Mouse (Mus musculus): ENCODE data around the gene Hyls1.
"Not testable (repeated sequence)": the region's sequence is repeated elsewhere in the genome, so short reads cannot be mapped to it uniquely, and the experiment has no call there.

Gene Hyls1

GRCm38 (mm10) chr9:35569571-35570534 lies at the start of gene Hyls1, which contains the start of gene Pate2:
Hyls1 (minus strand) TSS chr9:35570398.
Pate2 (plus strand) TSS chr9:35570284.
- DNase-seq (ENCODE audit: low spot score), result peak; percentile 90

- DNase-seq (ENCODE audit: low spot score), result not testable (repeated sequence)
Measured at GRCm38 (mm10) chr9:35616784-35617183, 46.6 kb upstream of the Hyls1 start.

DNA sequence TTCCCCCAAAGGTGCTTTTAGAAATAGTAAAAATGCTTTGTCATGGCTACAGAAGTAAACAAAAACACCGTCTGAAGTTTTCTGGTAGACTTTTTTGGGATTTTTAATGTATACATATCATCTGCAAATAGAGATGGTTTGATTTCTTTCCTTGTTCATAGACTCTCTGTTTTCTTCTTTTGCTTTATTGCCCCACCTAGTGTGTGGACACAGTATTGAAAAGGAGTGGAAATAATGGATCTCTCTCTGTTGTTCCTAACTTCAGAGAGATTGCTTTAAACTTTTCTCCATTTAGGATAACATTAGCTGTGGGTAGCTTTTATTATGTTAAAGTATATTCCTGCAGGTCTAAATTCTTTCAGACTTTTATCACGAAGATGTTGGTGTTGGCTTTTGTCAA lies 43.8 kb upstream of the Hyls1 start:
- no peak for DNase-seq (ENCODE audit: low spot score)

DNA sequence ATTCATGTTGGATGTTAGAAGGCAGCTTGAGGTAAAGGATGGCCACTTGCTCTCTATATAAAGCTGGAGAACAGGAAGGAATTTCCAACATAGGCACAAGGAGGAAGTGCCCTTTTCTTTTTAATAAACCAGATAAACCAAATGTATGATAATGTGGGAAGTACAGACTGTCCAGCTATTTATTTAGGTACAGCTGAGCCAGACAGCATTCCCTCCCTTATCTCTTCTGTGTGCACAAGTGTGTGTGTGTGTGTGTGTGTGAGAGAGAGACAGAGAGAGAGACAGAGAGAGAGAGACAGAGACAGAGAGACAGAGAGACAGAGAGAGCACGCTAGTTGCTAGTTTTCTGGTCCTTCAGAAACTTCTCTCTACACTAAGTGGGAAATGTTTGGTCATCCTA lies 41.6 kb upstream of the Hyls1 start, which contains the start of gene Pate4:
Gene Pate4 (minus strand): TSS at position 101 of the 400 bp plus-strand sequence.
- DNase-seq (ENCODE audit: low spot score), result no peak

DNA sequence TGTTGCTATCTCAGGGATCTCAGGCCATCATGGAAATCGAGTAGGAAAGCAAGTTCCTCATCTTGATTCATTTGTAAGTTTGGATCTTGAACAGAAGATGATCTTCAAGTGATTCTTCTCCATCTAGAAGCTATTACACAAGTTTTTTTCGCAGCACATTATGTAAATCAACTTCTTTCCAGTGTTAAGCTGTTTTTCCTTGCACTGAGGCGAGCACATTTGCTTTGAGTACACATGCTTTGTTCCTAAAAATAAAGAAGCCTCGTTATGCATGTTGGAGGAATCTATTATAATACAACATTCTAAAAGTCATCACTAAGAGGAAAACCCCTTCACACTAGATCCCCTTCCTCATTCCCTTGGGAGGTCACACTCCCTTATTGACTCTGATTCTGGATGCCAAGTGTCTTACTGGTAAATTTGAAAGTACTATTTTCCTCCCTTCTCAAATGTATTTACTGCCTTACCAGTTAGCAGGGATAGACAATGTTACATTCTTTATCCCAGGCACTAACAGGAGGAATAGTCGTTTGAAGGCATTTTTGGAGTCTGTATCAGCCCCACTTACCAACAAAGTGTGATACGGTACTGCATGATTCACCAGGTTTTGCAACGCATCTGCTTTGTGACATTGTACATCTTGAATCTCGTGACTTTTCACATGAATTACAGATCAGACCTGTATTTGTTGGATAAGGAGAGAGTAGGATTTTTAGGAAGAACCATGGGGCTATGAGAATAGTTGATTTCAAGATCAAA lies 37.6 kb upstream of the Hyls1 start:
- no peak for DNase-seq (ENCODE audit: low spot score)

DNA sequence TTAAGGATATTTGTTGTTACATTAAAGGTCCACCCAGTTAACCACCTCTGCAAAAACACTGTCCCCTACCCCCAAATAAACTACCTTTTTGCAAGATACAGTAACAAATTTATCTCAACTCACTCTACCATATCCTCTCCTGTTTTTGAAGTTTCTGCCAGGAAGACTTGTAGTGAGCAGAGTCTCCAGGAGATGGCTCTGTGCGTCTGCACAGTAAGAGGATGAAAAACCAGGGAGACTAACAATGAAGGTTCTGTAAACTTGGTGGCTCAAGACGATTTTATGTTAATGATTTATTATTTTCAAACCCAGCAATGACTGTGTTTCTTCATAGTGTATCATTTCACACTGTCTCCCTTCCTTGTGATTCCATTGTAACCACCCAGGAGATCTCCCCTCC lies 22.7 kb upstream of the Hyls1 start:
- DNase-seq (ENCODE audit: low spot score), result no peak

- DNase-seq (ENCODE audit: low spot score), result no peak
Measured at GRCm38 (mm10) chr9:35587674-35588073, 17.5 kb upstream of the Hyls1 start.

DNA sequence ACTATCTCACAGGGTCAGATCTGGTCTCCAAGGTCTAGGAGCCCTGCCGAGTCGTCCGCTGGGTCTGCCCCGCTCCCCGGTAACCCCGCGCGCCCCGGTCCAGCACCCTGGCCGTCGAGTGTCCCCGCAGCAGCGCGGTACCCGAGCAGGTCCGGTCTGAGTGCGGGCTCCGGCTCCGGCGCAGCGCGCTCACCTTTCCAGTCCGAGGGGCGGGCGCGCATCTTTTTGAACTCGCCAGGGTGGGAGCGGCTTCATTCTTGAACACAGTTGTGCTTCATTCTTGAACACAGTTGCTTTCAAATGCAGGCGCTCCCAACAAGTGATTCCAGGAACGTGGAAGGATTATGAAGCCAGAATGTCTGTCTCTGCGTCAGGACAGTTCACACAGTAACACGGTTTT lies 4.2 kb upstream of the Hyls1 start:
- DNase-seq (ENCODE audit: low spot score), result no peak

DNA sequence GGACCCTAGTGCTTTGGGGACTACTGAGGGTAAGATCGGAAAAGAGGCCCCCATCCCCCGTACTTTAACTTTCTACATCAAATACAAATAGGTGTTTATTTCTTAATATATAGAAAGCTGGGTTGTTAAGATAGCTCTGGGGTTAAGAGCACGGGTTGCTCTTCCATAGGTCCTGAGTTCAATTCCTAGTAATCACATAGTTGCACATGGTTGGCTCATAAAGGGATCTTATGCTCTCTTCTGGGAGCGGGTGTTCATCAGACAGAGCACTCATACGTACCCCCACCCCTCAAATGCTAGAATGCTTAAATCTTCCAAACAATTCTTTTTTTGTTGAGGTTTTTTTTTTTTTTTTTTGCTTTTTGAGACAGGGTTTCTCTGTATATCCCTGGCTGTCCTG lies 465 bp upstream of the Hyls1 start:
- no peak for DNase-seq (ENCODE audit: low spot score)

DNA sequence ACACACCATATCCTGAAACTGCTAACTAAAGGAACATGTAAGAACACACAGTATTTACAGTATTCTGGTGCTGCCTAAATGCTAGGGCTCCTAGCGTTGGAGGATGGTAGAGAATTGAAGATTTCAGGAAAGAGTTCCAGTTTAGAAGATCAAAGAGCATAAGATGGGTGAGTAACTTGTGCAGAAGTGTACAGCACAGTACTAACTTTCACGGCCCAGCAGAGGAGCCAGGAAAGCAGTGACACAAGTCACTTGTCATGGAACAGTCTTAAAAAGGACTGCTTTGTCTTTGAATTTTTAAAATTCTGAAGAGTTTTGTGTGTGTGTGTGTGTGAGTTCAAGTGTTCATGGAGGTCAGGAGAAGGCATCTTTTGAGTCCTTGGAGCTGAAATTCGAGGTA lies 2.2 kb downstream of the Hyls1 start:
- DNase-seq (ENCODE audit: low spot score), result no peak

- no peak for DNase-seq (ENCODE audit: low spot score)
Measured at GRCm38 (mm10) chr9:35564536-35565240, 5.5 kb downstream of the Hyls1 start.

GRCm38 (mm10) chr9:35561583-35561982 lies 8.6 kb downstream of the Hyls1 start:
- DNase-seq (ENCODE audit: low spot score), result no peak

- no peak for DNase-seq (ENCODE audit: low spot score)
Measured at GRCm38 (mm10) chr9:35561076-35561475, 9.1 kb downstream of the Hyls1 start.

DNA sequence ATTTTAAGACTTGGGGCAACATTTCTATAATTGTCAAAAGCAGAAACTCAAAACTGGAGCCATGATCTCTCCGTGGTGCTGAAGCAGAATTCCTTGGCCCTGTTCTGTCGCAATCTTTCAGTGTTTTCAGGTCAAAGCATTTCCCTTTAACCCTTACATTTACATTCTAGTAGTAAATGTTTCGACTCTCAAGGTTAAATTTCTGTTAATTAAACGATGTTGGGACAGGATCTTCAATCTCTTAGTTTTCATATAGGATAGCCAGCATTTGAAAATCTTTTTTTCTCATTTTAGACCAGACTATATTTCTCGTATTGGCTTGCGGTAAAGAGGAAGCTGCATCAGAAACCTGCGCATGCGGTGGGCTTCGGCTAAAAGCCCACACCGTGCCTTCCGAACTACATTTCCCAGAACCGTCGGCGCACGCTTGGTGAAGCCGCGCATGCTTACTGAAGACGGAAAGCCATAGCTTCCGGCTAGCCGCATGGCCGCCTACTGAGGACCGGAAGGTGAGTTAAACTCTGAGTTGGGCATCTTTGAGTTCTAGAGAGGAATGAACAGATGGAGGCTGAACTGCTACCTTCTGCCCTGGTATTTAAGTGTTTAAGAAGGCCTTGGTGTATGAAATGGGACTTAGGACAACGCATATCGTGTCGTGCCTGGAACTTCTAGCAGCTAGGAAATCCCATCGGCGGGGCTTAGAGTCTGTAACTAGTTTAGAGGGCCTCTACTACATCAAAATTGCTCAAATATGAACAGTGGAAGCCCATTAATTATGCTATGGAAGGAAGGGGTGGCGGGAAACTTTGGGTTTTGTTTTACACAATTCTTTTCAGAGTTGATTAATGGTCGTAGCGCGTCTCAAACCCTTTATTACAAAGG lies 10.9 kb downstream of the Hyls1 start:
- peak; percentile 49 for DNase-seq (ENCODE audit: low spot score)

DNA sequence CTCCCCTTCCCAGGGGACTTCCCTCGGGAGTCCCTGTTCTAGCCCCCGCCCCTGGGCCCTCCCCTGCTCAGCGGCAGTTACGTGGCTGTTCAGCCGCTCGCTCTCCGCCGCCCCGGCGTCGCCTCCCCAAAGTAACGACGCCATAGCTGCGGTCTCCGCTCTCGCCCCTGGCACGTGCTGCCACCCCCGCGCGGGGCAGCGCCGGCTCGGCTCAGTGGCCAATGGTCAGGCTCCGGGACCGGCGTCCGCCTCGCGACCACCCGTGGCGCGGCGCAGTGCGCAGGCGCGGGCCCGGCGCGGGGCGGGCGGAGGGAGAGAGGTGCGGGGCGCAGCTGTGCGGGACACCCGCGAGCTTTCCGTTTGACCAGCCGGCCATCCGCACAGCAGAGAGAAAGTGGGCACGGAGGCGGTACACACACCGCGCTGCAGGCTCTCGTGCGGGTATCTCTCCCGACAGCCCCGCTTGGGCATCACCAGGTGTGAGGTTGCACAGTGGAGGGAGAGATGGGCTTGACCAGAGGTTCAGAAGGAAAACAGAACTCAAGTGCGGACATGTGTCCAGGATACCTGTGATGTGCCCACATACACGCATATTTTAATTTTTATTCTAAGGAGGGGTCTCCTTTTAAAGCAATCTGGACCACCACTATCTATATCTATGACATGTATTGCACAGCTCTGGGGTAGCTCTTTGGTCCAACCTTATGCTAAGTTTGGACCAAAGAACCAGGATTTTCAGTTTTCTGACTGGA lies 11.8 kb downstream of the Hyls1 start, which contains the start of the genes Ddx25 and Pus3:
Gene Ddx25 (minus strand): TSS at position 272 of the 752 bp plus-strand sequence.
Gene Pus3 (plus strand): TSS at position 339 of the 752 bp plus-strand sequence.
- DNase-seq (ENCODE audit: low spot score), result no peak

GRCm38 (mm10) chr9:35556494-35557102 lies 13.6 kb downstream of the Hyls1 start:
- DNase-seq (ENCODE audit: low spot score), result no peak

DNA sequence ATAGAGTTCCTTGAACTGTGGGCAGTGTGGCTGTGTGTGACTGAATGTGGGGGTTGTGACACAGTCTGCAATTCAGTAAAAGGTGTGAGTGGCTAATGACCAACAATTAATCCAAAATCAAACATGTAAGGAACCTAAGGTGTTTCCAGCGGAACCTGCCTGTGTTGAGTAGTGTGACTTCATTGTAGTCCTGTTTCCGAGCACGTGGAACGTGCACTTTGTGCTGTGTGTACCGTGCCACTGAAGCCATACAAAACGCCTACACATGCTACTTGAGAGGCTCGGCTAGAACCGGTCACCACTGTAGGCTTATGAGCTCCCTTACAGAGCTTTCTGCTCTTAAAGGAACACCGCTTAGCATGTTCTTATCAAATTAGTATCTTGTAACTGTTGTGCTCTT lies 21.7 kb downstream of the Hyls1 start:
- DNase-seq (ENCODE audit: low spot score), result no peak

DNA sequence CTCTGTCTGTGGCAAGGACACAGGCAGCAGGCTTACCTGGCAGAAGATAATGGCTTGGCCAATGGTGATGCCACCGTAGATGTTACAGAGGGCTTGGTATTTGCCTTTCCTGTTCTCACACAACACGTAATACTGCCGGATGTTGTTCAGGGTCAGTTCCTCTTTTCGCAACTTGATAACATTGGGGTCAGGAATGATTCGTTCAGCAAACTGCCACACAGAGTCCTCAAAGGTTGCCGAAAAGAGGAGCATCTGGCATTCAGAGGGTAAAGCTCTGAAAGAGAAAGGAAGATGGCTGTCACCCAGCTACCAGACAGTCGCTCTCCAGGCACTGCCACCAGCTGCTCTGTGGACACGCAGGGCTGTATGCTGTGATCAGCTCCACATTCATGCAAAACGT lies 23.5 kb downstream of the Hyls1 start:
- no peak for DNase-seq (ENCODE audit: low spot score)

DNA sequence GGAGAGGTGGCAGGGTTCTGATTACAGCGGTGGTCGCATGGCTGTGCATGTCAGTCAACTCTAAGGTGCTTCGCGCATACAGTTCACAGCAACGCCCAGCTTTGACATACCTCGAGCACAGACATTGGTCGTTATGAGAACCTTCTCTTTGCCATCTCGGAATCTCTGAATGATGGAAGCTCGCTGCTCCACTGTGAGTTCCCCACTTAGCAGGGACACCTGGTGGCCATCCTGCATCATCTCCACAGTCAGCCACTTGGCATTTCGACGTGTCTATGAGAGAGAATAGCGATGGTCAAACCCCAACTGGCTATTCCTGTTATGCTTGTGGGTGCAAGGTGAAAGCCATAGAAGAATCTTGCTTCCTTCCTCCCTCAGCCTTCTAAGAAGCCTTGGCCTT lies 24.5 kb downstream of the Hyls1 start:
- DNase-seq (ENCODE audit: low spot score), result no peak

GRCm38 (mm10) chr9:35544666-35545065 lies 25.5 kb downstream of the Hyls1 start:
- no peak for DNase-seq (ENCODE audit: low spot score)
